Mouse (Mus musculus) CH12.LX (cell line): ENCODE results near the gene 4921539E11Rik. TPM values are rescaled to one million over a fixed set of nuclear protein-coding genes. Genes with fewer than 3 reads are reported as not detected.

ENCODE experiments used
- DNase-seq: peaks from one replicate; pipeline ENCODE4 v3.0.0-alpha.2; 2013; ENCODE audit errors: extremely low read depth
- H3K27ac ChIP-seq: 2 replicates; pipeline ENCODE4 v1.5.1; 2012; ENCODE audit warnings: low read depth, mild to moderate bottlenecking, control low read depth, moderate library complexity; ENCODE audit not compliant: insufficient read depth
- H3K27me3 ChIP-seq: replicated peaks from 2 replicates; pipeline ENCODE3; 2012; ENCODE audit warnings: inconsistent platforms
- H3K36me3 ChIP-seq, 2 experiments: replicated peaks in 1 of 2; 2 replicates each; pipeline versions ENCODE3 to v1.6.1; 2012; ENCODE audit warnings: inconsistent platforms in 1 of 2, low read length in 1 of 2, mild to moderate bottlenecking in 1 of 2, mixed read lengths in 1 of 2, moderate library complexity in 1 of 2; ENCODE audit not compliant: control insufficient read depth in 1 of 2, insufficient read depth in 1 of 2
- H3K4me1 ChIP-seq, 2 experiments: 2 replicates each; pipeline ENCODE4 v1.6.1; 2012; ENCODE audit warnings: inconsistent platforms in 1 of 2, moderate library complexity in 1 of 2; ENCODE audit not compliant: insufficient read depth in 2 of 2, control insufficient read depth in 1 of 2
- H3K4me2 ChIP-seq: 2 replicates; pipeline ENCODE4 v1.6.1; 2012; ENCODE audit warnings: low read depth, mild to moderate bottlenecking, control low read depth; ENCODE audit not compliant: poor library complexity, insufficient read depth, severe bottlenecking
- H3K4me3 ChIP-seq, 3 experiments: fragments of 150-350 bp in 1 of 3; sonication (generic) in 1 of 3; replicated peaks in 1 of 3; 2 replicates each; pipeline versions ENCODE3 to v1.5.1; 2011 to 2012; ENCODE audit warnings: low read depth in 2 of 3, low read length in 2 of 3, mild to moderate bottlenecking in 2 of 3, moderate library complexity in 2 of 3, control low read depth in 1 of 3, improper control_type of control experiment in 1 of 3, inconsistent platforms in 1 of 3, mixed read lengths in 1 of 3; ENCODE audit not compliant: poor library complexity in 1 of 3
- H3K79me2 ChIP-seq: replicated peaks from 2 replicates; pipeline ENCODE4 v1.6.1; 2012; ENCODE audit warnings: mild to moderate bottlenecking, moderate library complexity; ENCODE audit not compliant: control insufficient read depth, poor library complexity, insufficient read depth, severe bottlenecking; ENCODE audit errors: extremely low read depth
- H3K9ac ChIP-seq: 2 replicates; pipeline ENCODE4 v1.6.1; 2012; ENCODE audit warnings: low read depth, mild to moderate bottlenecking, control low read depth, moderate library complexity; ENCODE audit not compliant: insufficient read depth
- H3K9me3 ChIP-seq: replicated peaks from 2 replicates; pipeline ENCODE3; 2012; ENCODE audit warnings: low read length, inconsistent platforms, mixed read lengths
- CTCF ChIP-seq, 2 experiments: IDR thresholded peaks in 1 of 2; conservative IDR thresholded peaks in 1 of 2; 2 replicates each; pipeline ENCODE4 v1.5.1; 2011 to 2012; ENCODE audit warnings: low read depth in 2 of 2, low read length in 2 of 2, improper control_type of control experiment in 1 of 2, inconsistent platforms in 1 of 2, mild to moderate bottlenecking in 1 of 2, moderate library complexity in 1 of 2
- ETS1 ChIP-seq: conservative IDR thresholded peaks from 2 replicates; pipeline ENCODE4 v1.6.1; 2012; ENCODE audit warnings: low read depth, mild to moderate bottlenecking, inconsistent platforms, low read length, improper control_type of control experiment, moderate library complexity
- MAX ChIP-seq: IDR thresholded peaks from 2 replicates; pipeline ENCODE4 v1.6.1; 2011; ENCODE audit warnings: low read length, improper control_type of control experiment
- MYC ChIP-seq: IDR thresholded peaks from 2 replicates; pipeline ENCODE4 v1.6.1; 2011; ENCODE audit warnings: low read depth, mild to moderate bottlenecking, improper control_type of control experiment, low read length
- PAX5 ChIP-seq: IDR thresholded peaks from 2 replicates; pipeline ENCODE4 v1.6.1; 2012; ENCODE audit warnings: low read length, inconsistent platforms, mixed read lengths
- POLR2A ChIP-seq: IDR thresholded peaks from 2 replicates; pipeline ENCODE4 v1.6.1; 2011; ENCODE audit warnings: low read depth, mild to moderate bottlenecking, improper control_type of control experiment, low read length
- POLR2AphosphoS2 ChIP-seq: IDR thresholded peaks from 2 replicates; pipeline ENCODE4 v1.6.1; 2011; ENCODE audit warnings: low read depth, low read length, improper control_type of control experiment
- RAD21 ChIP-seq: IDR thresholded peaks from 2 replicates; pipeline ENCODE4 v1.6.1; 2011; ENCODE audit warnings: low read depth, mild to moderate bottlenecking, low read length, improper control_type of control experiment, moderate library complexity
- RCOR1 ChIP-seq: conservative IDR thresholded peaks from 2 replicates; pipeline ENCODE4 v1.6.1; 2012; ENCODE audit warnings: low read depth, mild to moderate bottlenecking, inconsistent platforms, low read length, improper control_type of control experiment
- TCF12 ChIP-seq: IDR thresholded peaks from 2 replicates; pipeline ENCODE4 v1.6.1; 2014; ENCODE audit warnings: low read depth, mild to moderate bottlenecking, inconsistent platforms, low read length, improper control_type of control experiment
- UBTF ChIP-seq: IDR thresholded peaks from 2 replicates; pipeline ENCODE4 v1.6.1; 2012; ENCODE audit warnings: low read depth, mild to moderate bottlenecking, inconsistent platforms, low read length, improper control_type of control experiment, moderate library complexity
- ZMIZ1 ChIP-seq: IDR thresholded peaks from 2 replicates; pipeline ENCODE4 v1.6.1; 2012; ENCODE audit warnings: low read depth, mild to moderate bottlenecking, inconsistent platforms, low read length, improper control_type of control experiment
- ZNF384 ChIP-seq: IDR thresholded peaks from 2 replicates; pipeline ENCODE4 v1.6.1; 2012; ENCODE audit warnings: low read depth, low read length, improper control_type of control experiment, inconsistent platforms
- dilution Hi-C: fragments of 300-500 bp; cut with MboI; formaldehyde crosslinking; loops from 2 replicates; pipeline ENCODE4 v1.14.3; 2020; ENCODE audit warnings: low sequenced_read_pairs; ENCODE audit not compliant: extremely low pct_unique_long_range_greater_than_20kb, extremely low pct_ligation_motif_present
- in situ Hi-C: fragments of 300-500 bp; cut with MboI; formaldehyde crosslinking; loops from 3 replicates; pipeline ENCODE4 v1.14.3; 2019; ENCODE audit warnings: low sequenced_read_pairs, low pct_ligation_motif_present, low pct_unique_long_range_greater_than_20kb, mixed read lengths
- polyA plus RNA-seq: library from polyadenylated mRNA; unstranded; fragments of >175 nt; gene quantifications from 2 replicates; pipeline ENCODE4 v1.2.1, GENCODE M21; 2012; ENCODE audit warnings: low read depth; ENCODE audit not compliant: insufficient read length
- total RNA-seq, 2 experiments: library from RNA; depleted of rRNA; stranded (reverse); fragments of 300-350 nt in 1 of 2; fragments of >200 nt in 1 of 2; gene quantifications; 2 replicates each; pipeline ENCODE4 v1.2.3; 2012 to 2014

4921539E11Rik gene
- total and polyA plus RNA-seq, 3 experiments: not detected

DNA sequence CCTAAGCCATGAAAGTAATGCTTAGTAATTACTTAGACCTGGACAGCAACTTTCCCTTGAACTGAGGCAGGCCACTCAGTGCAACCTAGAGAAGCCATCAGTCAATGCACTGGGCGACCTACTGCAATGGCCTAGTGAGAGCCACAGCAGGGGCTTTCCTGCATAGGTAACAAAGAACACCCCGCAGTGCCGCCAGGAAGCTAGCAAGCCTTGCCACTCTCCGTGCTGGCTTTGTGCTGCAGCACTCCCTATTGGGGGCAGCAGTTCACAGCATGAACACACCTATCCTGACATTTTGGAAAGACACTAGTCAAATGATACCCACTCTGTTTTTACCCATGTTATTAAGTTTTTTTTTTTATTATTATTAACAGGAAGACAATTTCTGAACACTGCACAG, 91.6 kb downstream of the 4921539E11Rik start:
- Histone ChIP-seq H3K79me2 (no peaks in the 10 kb centered on the region), H3K4me1 (no peaks in the 10 kb centered on the region), H3K4me2 (no peak overlapping the region), H3K36me3 (peaks cover 32 to 78% of the 10 kb centered on the region in 2 experiments), H3K9me3 (no peaks in the 10 kb centered on the region), H3K9ac (no peak overlapping the region), H3K27me3 (no peaks in the 10 kb centered on the region), H3K4me3 (no peak overlapping the region), H3K27ac (no peak overlapping the region)
- 0 out of 4 replicates have a peak, but pooled peaks of 1 of the 2 experiments have one; percentile 6 for TF ChIP-seq CTCF (conservative IDR thresholded peaks at IDR 0.05 in 1 of 2, IDR thresholded peaks at IDR 0.05 in 1 of 2; ENCODE audit: low read depth in 2 of 2, low read length in 2 of 2)
- no peak for TF ChIP-seq RCOR1
- in situ Hi-C loops (no loop called here), dilution Hi-C loops (no loop called here)
- no peak for DNase-seq

DNA sequence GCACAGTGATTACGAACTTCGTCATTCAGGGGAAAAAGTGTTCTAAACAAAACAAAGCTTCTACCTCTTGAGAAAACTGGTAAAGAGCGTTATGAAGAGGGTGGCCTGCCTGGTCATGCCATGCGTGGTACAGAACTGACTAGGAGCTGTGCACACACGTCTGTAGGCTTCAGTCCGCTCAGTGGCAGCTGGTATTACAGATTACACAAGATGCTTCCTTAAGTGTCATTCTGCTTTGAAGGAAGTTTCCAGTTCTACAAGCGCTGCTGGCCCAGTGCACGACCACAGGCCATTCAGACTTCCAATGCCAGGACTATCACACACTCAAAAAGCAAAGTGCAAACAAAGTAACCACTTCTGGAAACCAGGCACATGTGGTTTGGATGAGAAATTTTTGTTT, 93.3 kb downstream of the 4921539E11Rik start:
- dilution Hi-C loops: no loop called here
- Histone ChIP-seq H3K9me3 (peaks cover 5% of the 10 kb centered on the region), H3K27me3 (no peaks in the 10 kb centered on the region), H3K9ac (no peak overlapping the region), H3K27ac (no peak overlapping the region), H3K4me2 (no peak overlapping the region), H3K79me2 (no peaks in the 10 kb centered on the region), H3K4me1 (no peaks in the 10 kb centered on the region), H3K4me3 (no peak overlapping the region), H3K36me3 (peaks cover 39 to 88% of the 10 kb centered on the region in 2 experiments)
- in situ Hi-C loops: no loop called here
- TF ChIP-seq ETS1 (no peak), UBTF (no peak), PAX5 (no peak), TCF12 (no peak), POLR2AphosphoS2 (no peak), CTCF (conservative IDR thresholded peaks at IDR 0.05 in 1 of 2, IDR thresholded peaks at IDR 0.05 in 1 of 2; ENCODE audit: low read depth in 2 of 2, low read length in 2 of 2) (no peak), POLR2A (no peak), ZMIZ1 (no peak), RAD21 (no peak), MYC (no peak), MAX (no peak)
- DNase-seq: no peak

DNA sequence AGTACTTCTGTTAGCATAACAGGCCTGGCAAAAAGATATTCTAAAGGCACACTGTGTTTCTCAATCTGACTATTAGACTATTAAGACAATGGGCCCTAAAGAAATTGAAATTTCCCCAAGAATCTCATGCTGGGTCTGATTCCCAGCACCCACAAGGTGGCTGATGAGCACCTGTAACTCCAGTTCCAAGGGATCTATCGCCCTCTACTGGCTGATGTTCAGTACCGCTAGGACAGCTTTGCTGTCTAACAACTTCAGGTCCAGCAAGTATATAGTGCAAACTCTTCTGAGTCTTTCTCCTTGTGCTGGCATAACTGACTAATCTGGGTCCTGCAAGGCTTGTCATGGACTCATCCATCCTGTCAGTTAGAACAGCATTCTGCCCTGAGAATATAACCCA, 98.2 kb downstream of the 4921539E11Rik start:
- Histone ChIP-seq H3K27me3 (no peaks in the 10 kb centered on the region), H3K4me2 (no peak overlapping the region), H3K9ac (no peak overlapping the region), H3K4me1 (no peaks in the 10 kb centered on the region), H3K79me2 (no peaks in the 10 kb centered on the region), H3K9me3 (peaks cover 5% of the 10 kb centered on the region), H3K27ac (no peak overlapping the region), H3K4me3 (no peak overlapping the region), H3K36me3 (peaks cover 31 to 90% of the 10 kb centered on the region in 2 experiments)
- dilution Hi-C loops (no loop called here), in situ Hi-C loops (no loop called here)
- no peak for TF ChIP-seq ZNF384
- TF ChIP-seq CTCF (conservative IDR thresholded peaks at IDR 0.05 in 1 of 2, IDR thresholded peaks at IDR 0.05 in 1 of 2; ENCODE audit: low read depth in 2 of 2, low read length in 2 of 2): peak; percentile 24 to 29; a peak in 3 of 4 replicates
- peak; percentile 9 for DNase-seq
